Mouse (Mus musculus): ENCODE measurements at regions not wholly inside any gene's neighbourhood (a gene's known extent, or its start where the extent isn't known, plus 50 kb on each side); places are given as distances from the start of the nearest gene placed in this dataset.

DNA sequence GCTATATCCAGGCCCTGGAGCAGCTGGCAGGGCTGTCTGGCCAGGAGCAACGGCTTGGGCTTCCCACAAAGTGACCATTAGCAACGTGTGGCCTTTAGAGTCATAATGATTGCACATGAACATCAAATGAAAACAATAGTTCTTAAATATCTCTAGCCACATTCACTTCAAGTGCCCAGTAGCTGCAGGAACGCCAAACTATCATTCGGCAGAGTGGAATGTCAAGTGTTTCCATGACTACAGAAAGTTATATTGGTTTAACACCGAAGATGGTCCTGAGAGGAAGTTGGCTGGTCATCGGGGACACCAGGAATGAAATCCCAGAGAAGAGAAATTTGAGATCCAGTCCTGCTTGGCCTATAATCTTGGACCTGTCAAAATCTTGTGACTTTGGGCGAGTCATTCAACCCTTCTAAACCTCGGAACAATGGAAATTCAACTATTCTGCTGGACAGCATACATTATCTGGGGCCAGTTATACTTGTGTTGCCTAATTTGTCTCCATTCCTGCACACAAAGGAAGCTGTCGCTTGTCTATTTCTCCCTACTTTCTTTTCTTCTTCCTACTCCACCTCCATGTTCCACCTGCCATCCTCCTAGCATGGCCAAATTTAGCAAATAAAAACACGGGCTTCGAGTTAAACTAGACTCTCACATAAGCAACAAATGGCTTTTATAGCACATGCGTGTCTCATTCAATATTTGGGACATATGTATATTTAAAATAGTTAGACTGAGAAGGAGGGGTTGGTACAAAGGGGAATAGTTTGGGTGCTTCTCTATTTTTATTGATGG is 886.7 kb upstream of the Fam160b2 start:
- peak in 1 of 2 experiments; percentile 27 for DNase-seq (ENCODE audit: low spot score in 2 of 2)

DNA sequence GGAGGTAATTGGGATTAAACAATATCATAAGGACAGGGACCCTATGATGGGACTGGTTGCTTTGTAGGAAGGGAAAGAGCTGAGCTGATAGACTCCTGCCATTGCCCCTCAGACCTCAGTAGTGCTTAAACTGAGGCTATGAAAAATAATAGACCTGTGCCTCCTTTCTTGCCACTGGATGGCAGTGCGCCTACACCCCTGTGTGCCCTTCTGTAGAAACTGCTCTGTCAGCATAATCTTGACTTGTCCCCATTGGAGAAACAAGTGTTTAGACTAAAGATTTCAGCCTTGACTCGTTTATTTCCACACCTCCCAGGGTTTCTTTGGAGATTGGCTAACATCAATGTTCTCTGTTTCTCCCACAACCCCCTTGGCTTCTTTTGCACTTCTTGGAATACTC is 876.0 kb upstream of the Fam160b2 start:
- DNase-seq (ENCODE audit: low spot score in 2 of 2): no peak

DNA sequence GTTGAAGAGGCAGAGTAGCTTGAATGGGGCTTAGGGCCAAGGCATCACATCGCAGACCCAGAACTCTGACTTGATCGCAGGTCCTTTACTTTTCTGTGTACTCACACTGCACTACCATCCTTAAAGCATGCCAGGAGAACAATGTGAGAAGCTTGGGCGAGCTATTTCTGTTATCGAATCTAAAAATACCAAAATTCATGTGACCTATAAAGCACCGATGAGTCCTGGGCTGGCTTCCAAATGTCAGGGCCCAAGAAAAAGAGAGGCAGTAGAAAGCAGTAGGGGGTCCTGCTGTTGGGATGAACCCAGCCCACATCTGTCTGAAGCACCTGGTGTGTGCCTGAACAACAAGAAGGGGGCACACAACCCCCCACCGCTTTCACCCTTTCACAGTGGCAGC is 874.3 kb upstream of the Fam160b2 start:
- no peak for DNase-seq (ENCODE audit: low spot score in 2 of 2)

DNA sequence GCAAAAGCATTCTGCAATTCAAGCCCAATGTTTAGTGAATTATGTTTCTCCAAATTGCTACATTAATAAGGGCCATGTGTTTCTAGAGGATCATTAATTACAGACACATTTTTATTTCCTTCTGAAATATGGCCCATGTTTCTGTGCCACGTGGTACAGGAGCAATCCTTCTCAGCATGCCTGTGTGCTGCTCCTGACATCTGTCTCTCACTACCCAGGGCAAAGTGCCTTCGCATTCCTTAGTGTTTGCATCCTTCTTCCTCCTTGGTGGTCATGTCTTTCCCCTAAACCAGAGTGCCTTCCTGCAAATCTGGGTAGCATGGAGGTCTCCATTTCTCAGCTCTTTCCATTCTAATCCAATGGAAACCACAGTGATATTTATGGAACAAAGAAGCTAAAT is 832.7 kb upstream of the Fam160b2 start:
- DNase-seq (ENCODE audit: low spot score in 2 of 2): no peak

Data from left cerebral cortex, adult 8-10 months (tissue).